Mouse (Mus musculus): Measurements from ENCODE around the gene Gm21834. TPM values are rescaled to one million over a fixed set of nuclear protein-coding genes. Genes with fewer than 3 reads are reported as not detected.

Gene Gm21834
- not detected in 2 replicates for polyA plus RNA-seq (2012; rRNA removed; ENCODE audit: low replicate concordance)

GRCm38 (mm10) chr17:57742119-57742518 is at the start of gene Gm21834:
TSS of gene Gm21834 (minus strand) at chr17:57742219.

DNA sequence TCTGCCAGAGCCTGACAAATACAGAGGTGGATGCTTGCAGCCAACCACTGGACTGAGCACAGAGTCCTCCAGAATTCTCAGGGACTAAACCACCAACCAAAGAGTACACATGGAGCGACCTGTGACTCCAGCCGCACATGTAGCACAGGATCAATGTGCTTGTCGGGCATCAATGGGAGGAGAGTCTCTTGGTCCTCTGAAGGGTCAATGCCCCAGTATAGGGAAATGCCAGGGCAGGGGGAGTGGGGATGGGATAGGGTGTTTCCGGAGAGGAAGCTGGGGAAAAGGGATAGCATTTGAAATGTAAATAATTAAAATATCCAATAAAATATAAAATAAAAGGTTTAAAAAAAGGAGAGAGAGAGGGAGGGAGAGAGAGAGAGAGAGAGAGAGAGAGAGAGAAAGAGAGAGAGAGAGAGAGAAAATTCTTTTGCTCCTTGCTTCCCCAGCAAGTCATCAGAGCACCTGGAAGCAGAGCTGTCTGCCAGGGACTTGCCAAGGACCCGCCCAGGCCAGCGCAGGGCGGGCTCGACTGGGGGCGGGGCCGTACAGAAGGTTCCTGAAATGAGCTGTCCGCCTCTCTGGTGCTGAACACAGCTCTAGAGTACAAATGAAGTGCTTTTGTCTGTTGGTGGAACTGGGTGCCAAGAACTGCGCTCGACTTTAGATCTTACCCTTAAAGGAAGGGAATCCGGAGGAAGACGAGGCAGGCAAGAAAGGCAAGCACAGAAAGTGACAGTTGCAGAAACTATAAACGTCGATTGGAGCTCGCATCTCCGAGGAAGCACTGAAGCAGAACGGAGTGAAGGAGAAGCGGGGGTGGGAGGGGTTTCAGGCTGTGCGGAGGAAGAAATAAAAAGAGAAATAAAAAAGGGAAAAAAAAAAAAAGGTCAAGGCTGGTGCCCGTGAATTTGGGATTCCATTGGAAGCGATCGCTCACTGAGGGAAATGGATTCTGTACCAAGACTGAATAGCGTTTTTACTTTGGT is 26.9 kb upstream of the Gm21834 start, which contains the start of gene Cntnap5c:
Gene Cntnap5c (plus strand): TSS at position 949 of the 989 bp plus-strand sequence.

Other genes starting within 250 kb of the Gm21834 start
- not detected in 2 replicates for gene Vmn2r120, start 196.7 kb downstream of the Gm21834 start, polyA plus RNA-seq (2012; rRNA removed; ENCODE audit: low replicate concordance)
- gene Cntnap5c, start 27.4 kb upstream of the Gm21834 start, polyA plus RNA-seq (2012; rRNA removed; ENCODE audit: low replicate concordance): not detected in 2 replicates

All from duodenum, adult 2 months (tissue).